Mouse (Mus musculus) midbrain, embryonic 15.5 days (tissue): ENCODE data around the gene Cirbp. TPM values are rescaled to one million over a fixed set of nuclear protein-coding genes. Genes with fewer than 3 reads are reported as not detected.
"Not testable (repeated sequence)": the region's sequence is repeated elsewhere in the genome, so short reads cannot be mapped to it uniquely, and the experiment has no call there.

Experiments used
- ATAC-seq: fragments of 200-750 bp; cut with Nextera tagmentation; replicated peaks from 2 replicates; pipeline ENCODE4 v1.8.0; 2017; ENCODE audit warnings: moderate TSS enrichment
- H3K27ac ChIP-seq: fragments of 300-500 bp; sonication (generic); 2 replicates; pipeline ENCODE4 v1.5.1; 2015; ENCODE audit warnings: mild to moderate bottlenecking, inconsistent platforms
- H3K27me3 ChIP-seq: fragments of 300-500 bp; sonication (generic); replicated peaks from 2 replicates; pipeline ENCODE4 v1.6.1; 2015; ENCODE audit warnings: inconsistent platforms
- H3K36me3 ChIP-seq: fragments of 300-500 bp; sonication (generic); replicated peaks from 2 replicates; pipeline ENCODE4 v1.6.1; 2015; ENCODE audit warnings: inconsistent platforms
- H3K4me1 ChIP-seq: fragments of 300-500 bp; sonication (generic); 2 replicates; pipeline ENCODE4 v1.6.1; 2015; ENCODE audit warnings: inconsistent platforms
- H3K4me2 ChIP-seq: fragments of 300-500 bp; sonication (generic); 2 replicates; pipeline ENCODE4 v1.6.1; 2015; ENCODE audit warnings: inconsistent platforms, mild to moderate bottlenecking, moderate library complexity
- H3K4me3 ChIP-seq: fragments of 300-500 bp; sonication (generic); 2 replicates; pipeline ENCODE4 v1.5.1; 2015; ENCODE audit warnings: mild to moderate bottlenecking, inconsistent platforms
- H3K9ac ChIP-seq: fragments of 300-500 bp; sonication (generic); 2 replicates; pipeline ENCODE4 v1.6.1; 2015; ENCODE audit warnings: mild to moderate bottlenecking, inconsistent platforms
- H3K9me3 ChIP-seq: fragments of 300-500 bp; sonication (generic); 2 replicates; pipeline ENCODE4 v1.6.1; 2016; ENCODE audit warnings: inconsistent platforms
- WGBS: fragments of 180-500 bp; shearing (Covaris S2); methylation state at CpG from one replicate; pipeline ENCODE4 v1.1.7; 2015; ENCODE audit warnings: mixed read lengths; 5-methylcytosine and 5-hydroxymethylcytosine counted together
- polyA plus RNA-seq: library from polyadenylated mRNA; unstranded; fragments of >200 nt; fragmentation: Nextera tagmentation; extraction: Ambion mirVana; gene quantifications from 2 replicates; pipeline ENCODE4 v1.2.1, GENCODE M21; 2015

Cirbp gene
- polyA plus RNA-seq, 1 experiment from 2014 or later, result 392 TPM

- Histone ChIP-seq H3K4me3 (no peak overlapping the region), H3K9me3 (no peaks in the 10 kb centered on the region), H3K4me1 (peaks cover 8% of the 10 kb centered on the region), H3K27me3 (no peaks in the 10 kb centered on the region), H3K27ac (no peak overlapping the region), H3K4me2 (no peak overlapping the region), H3K36me3 (no peaks in the 10 kb centered on the region), H3K9ac (no peak overlapping the region)
- peak; percentile 59 for ATAC-seq
- 39% methylated on average over 3 of the region's 3 CpGs for WGBS
Measured at GRCm38 (mm10) chr10:80199440-80200008, 33.7 kb downstream of the Cirbp start.

- Histone ChIP-seq H3K9ac (no peak overlapping the region; the same call in 1 of the 2 replicates), H3K4me2 (no peak overlapping the region), H3K27ac (0 out of 2 replicates have a peak overlapping the region, but pooled peaks have one; percentile 7), H3K4me3 (no peak overlapping the region), H3K9me3 (no peaks in the 10 kb centered on the region), H3K4me1 (peaks cover 8% of the 10 kb centered on the region), H3K36me3 (no peaks in the 10 kb centered on the region), H3K27me3 (no peaks in the 10 kb centered on the region)
- no peak for ATAC-seq
- 39% methylated on average over 6 of the region's 6 CpGs for WGBS
Measured at GRCm38 (mm10) chr10:80200485-80200884, 34.7 kb downstream of the Cirbp start.

GRCm38 (mm10) chr10:80204055-80204454, 38.3 kb downstream of the Cirbp start:
- 0 out of 2 replicates have a peak overlapping the region, but pooled peaks have one; percentile 29 for H3K27ac ChIP-seq
- peaks cover 31% of the 10 kb centered on the region for H3K4me1 ChIP-seq
- H3K9me3 ChIP-seq, result no peaks in the 10 kb centered on the region
- 7% methylated on average over 7 of the region's 7 CpGs for WGBS
- no peak for ATAC-seq
- H3K27me3 ChIP-seq, result no peaks in the 10 kb centered on the region
- no peak overlapping the region for H3K4me2 ChIP-seq
- H3K9ac ChIP-seq, result no peak overlapping the region
- no peaks in the 10 kb centered on the region for H3K36me3 ChIP-seq
- no peak overlapping the region for H3K4me3 ChIP-seq

DNA sequence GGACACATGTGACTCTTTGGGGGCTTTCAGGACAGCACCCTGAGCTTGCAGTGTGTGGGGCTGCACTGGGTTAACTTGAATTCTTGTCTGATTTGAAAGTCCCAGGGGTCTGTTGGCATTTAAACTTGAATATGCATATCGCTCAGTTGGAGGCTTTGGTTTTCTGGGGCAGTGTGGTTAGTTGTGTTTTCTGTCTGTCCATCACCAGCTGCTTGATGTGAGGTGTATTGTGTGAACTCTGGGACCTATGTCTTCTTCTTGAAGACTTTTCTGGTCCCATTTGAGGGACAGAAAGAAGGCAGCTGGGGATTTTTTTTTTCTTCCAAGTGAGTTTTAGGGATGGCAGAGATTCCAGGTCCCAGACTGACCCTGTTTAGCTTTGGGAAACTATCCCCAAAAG, 41.4 kb downstream of the Cirbp start:
- no peak overlapping the region for H3K4me2 ChIP-seq

GRCm38 (mm10) chr10:80207676-80208075, 41.9 kb downstream of the Cirbp start:
- H3K4me3 ChIP-seq, result no peak overlapping the region
- no peak overlapping the region for H3K9ac ChIP-seq
- H3K9me3 ChIP-seq, result no peaks in the 10 kb centered on the region
- H3K27me3 ChIP-seq, result no peaks in the 10 kb centered on the region
- no peaks in the 10 kb centered on the region for H3K36me3 ChIP-seq
- no peak overlapping the region for H3K4me2 ChIP-seq
- H3K4me1 ChIP-seq, result peaks cover 32% of the 10 kb centered on the region
- 21% methylated on average over 10 of the region's 10 CpGs for WGBS
- H3K27ac ChIP-seq, result peak overlapping the region; percentile 88; the same call in 1 of the 2 replicates
- ATAC-seq, result peak; percentile 21; the same call in 1 of the 2 replicates

More for the DNA sequence above, 41.4 kb downstream of the Cirbp start:
- Histone ChIP-seq H3K9me3 (no peaks in the 10 kb centered on the region), H3K4me1 (peaks cover 32% of the 10 kb centered on the region), H3K27me3 (no peaks in the 10 kb centered on the region), H3K36me3 (no peaks in the 10 kb centered on the region), H3K27ac (peak overlapping the region; percentile 88; the same call in 1 of the 2 replicates), H3K9ac (no peak overlapping the region), H3K4me3 (no peak overlapping the region)
- ATAC-seq, result no peak
- 37% methylated on average over 1 of the region's 1 CpGs for WGBS

GRCm38 (mm10) chr10:80208248-80208647, 42.5 kb downstream of the Cirbp start:
- Histone ChIP-seq H3K36me3 (no peaks in the 10 kb centered on the region), H3K27me3 (no peaks in the 10 kb centered on the region), H3K9me3 (no peaks in the 10 kb centered on the region), H3K4me3 (no peak overlapping the region), H3K4me2 (peak overlapping the region; percentile 44; the same call in 1 of the 2 replicates), H3K27ac (peak overlapping the region; percentile 88; the same call in 1 of the 2 replicates), H3K9ac (no peak overlapping the region), H3K4me1 (peaks cover 32% of the 10 kb centered on the region)
- WGBS, result 48% methylated on average over 4 of the region's 4 CpGs
- ATAC-seq, result no peak

DNA sequence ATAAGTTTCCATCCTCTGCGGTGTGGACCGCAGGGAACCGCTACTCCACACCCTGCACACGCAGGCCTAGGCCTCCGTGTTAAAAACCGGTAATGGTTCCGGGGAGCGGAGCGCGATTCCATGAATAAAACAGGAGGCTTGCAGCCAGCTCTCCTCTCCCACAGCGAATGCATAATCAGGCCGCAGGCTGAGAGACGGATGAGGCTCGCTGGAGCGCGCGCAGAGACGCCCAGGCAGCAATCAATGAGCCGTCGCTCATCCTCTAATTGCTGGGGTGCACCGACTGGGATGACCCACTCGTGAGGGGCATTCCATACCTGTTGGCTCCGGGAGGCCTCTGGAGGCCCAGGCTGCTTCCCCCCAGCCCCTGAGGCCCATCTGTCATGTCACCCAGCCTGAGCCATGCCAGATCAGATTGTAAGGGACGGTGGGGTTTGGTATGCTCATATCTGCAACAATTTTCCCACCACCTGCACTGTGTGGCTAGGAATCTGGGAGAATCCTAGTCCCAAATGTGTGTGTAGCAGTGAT, 43.1 kb downstream of the Cirbp start:
- Histone ChIP-seq H3K4me3 (peak overlapping the region; percentile 12; the same call in 1 of the 2 replicates), H3K36me3 (no peaks in the 10 kb centered on the region), H3K27me3 (no peaks in the 10 kb centered on the region), H3K9ac (peak overlapping the region; percentile 35), H3K9me3 (no peaks in the 10 kb centered on the region), H3K27ac (peak overlapping the region; percentile 88), H3K4me2 (peak overlapping the region; percentile 44), H3K4me1 (peaks cover 30% of the 10 kb centered on the region)
- ATAC-seq, result peak; percentile 68
- 5% methylated on average over 24 of the region's 24 CpGs for whole genome bisulfite sequencing

DNA sequence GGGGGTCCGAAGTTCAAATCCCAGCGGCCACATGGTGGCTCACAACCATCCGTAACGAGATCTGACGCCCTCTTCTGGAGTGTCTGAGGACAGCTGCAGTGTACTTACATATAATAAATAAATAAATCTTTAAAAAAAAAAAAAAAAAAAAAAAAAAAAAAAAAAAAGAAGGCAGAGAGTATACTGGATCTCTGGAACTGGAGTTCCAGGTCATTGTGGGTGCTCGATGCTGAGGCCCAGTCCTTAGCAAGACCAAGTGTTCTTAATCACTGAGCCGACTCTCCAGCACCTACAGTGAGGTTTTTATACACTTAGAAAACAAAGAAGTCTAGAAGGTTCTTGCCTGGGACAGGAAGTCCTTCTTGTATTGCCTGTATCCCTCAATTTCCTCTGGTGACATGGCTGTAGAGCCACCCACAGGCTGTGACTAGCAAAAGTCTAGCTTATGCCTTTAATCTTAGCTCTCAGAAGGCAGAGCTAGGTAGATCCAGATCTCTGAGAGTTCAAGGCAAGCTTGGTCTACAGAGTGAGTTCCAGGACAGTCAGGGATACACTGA, 45.8 kb downstream of the Cirbp start:
- H3K4me2 ChIP-seq, H3K9me3 ChIP-seq, H3K4me3 ChIP-seq, H3K27ac ChIP-seq, H3K27me3 ChIP-seq, ATAC-seq, H3K36me3 ChIP-seq, H3K9ac ChIP-seq: not testable (repeated sequence)
- peaks cover 37% of the 10 kb centered on the region for H3K4me1 ChIP-seq
- 72% methylated on average over 7 of the region's 7 CpGs for WGBS

GRCm38 (mm10) chr10:80215048-80215772, 49.4 kb downstream of the Cirbp start:
- Histone ChIP-seq H3K27me3 (no peaks in the 10 kb centered on the region), H3K4me3 (no peak overlapping the region), H3K27ac (peak overlapping the region; percentile 68), H3K4me1 (peaks cover 10% of the 10 kb centered on the region), H3K4me2 (no peak overlapping the region), H3K9ac (peak overlapping the region; percentile 22; the same call in 1 of the 2 replicates), H3K9me3 (no peaks in the 10 kb centered on the region), H3K36me3 (no peaks in the 10 kb centered on the region)
- WGBS, result 11% methylated on average over 16 of the region's 16 CpGs
- peak; percentile 60 for ATAC-seq

- H3K4me1 ChIP-seq, result peaks cover 4% of the 10 kb centered on the region
- 44% methylated on average over 6 of the region's 9 CpGs for WGBS
Measured at GRCm38 (mm10) chr10:80220676-80221075, 54.9 kb downstream of the Cirbp start.

More at GRCm38 (mm10) chr10:80220676-80221075, 54.9 kb downstream of the Cirbp start:
- no peak overlapping the region for H3K27ac ChIP-seq
- no peak overlapping the region for H3K9ac ChIP-seq
- H3K4me3 ChIP-seq, result no peak overlapping the region
- ATAC-seq, result no peak
- H3K36me3 ChIP-seq, result no peaks in the 10 kb centered on the region
- no peak overlapping the region for H3K4me2 ChIP-seq
- H3K27me3 ChIP-seq, result no peaks in the 10 kb centered on the region
- H3K9me3 ChIP-seq, result no peaks in the 10 kb centered on the region
